Mouse (Mus musculus): ENCODE measurements around the gene Fzd5. TPM values are rescaled to one million over a fixed set of nuclear protein-coding genes. Genes with fewer than 3 reads are reported as not detected.
A peak's percentile ranks its signal among the peaks of the same experiment; 100 is the strongest.

Fzd5 gene
- polyA plus RNA-seq, 1 experiment from 2014 or later, result 2.6 TPM

DNA sequence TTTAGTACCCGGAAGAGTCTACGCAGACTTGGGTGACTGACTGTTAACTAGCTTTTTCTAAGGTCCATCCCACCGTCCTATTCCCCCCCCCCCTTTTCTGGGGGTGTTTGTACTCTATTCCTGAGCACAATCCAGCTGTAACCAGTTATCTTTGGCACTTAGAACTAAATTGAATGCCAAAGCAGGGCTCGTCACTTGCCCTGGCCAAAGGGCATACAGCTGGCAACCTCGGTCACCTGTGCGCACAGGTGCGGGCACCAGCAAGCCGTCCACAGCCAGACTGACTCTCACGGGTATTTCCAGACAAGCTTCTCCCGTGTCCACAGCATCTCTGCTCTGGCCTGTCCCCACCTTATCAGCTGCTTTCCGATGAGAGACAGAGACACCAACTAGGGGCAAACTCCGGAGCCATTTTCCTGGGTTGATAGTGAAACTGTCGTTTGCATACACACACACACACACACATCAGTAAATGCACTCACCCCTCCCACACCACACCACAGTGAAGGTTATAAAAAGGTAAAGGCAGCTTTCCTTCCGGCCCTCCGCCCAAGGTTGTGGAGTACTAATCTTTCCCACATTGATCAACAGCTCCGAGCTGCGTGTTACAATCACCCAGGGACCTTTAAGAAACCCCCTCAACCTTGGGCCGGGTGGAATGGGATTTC lies 5.3 kb upstream of the Fzd5 start:
- no peak overlapping the region for H3K4me3 ChIP-seq (ENCODE audit: low read depth, low read length)
- H3K27me3 ChIP-seq (ENCODE audit: insufficient read depth, low read length), result no peaks in the 10 kb centered on the region
- H3K9ac ChIP-seq, result no peak overlapping the region
- no peaks in the 10 kb centered on the region for H3K9me3 ChIP-seq (ENCODE audit: low read depth, low read length)
- no peaks in the 10 kb centered on the region for H3K4me1 ChIP-seq (ENCODE audit: insufficient read depth)
- H3K36me3 ChIP-seq (ENCODE audit: insufficient read depth), result no peaks in the 10 kb centered on the region
- H3K4me2 ChIP-seq, result no peak overlapping the region
- WGBS, result 78% methylated on average over 18 of the region's 18 CpGs
- no peak overlapping the region for H3K27ac ChIP-seq (ENCODE audit: low read depth)
- no peak for TF ChIP-seq CTCF (IDR thresholded peaks at IDR 0.05; ENCODE audit: low read depth)
- no peak for DNase-seq
- no peak for ATAC-seq (ENCODE audit: insufficient read depth)

DNA sequence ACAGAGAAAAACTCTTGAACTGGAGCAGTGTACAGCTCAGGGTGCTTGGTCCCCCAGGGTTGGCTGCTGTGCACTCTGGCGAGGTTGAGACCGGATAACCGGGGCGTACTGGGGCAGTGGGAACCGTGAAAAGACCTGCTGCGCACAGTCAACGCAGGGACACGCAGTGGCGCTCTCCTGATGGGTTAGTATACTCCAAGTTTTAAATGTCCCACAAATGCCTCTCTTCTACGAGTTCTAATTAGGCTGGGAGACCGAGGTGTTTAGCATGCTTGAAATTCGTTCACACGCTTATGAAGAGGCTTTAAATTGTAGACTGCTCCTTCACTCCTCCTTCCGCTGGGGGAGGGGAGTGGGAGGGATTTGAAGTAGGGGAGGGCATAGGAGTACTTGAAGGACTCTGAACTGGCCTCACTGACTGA lies 1.1 kb upstream of the Fzd5 start:
- peak overlapping the region; percentile 74 for H3K27ac ChIP-seq (ENCODE audit: low read depth)
- peaks cover 7% of the 10 kb centered on the region for H3K4me1 ChIP-seq (ENCODE audit: insufficient read depth)
- H3K4me2 ChIP-seq, result peak overlapping the region; percentile 95
- WGBS, result under 1% methylated on average over 14 of the region's 14 CpGs
- H3K9ac ChIP-seq, result peak overlapping the region; percentile 21
- DNase-seq (peak; percentile 57), ATAC-seq (ENCODE audit: insufficient read depth) (no peak)
- H3K36me3 ChIP-seq (ENCODE audit: insufficient read depth), result no peaks in the 10 kb centered on the region
- TF ChIP-seq CTCF (IDR thresholded peaks at IDR 0.05; ENCODE audit: low read depth), result no peak; the same call in 1 of the 2 replicates
- peak overlapping the region; percentile 65 for H3K4me3 ChIP-seq (ENCODE audit: low read depth, low read length)
- H3K9me3 ChIP-seq (ENCODE audit: low read depth, low read length), result no peaks in the 10 kb centered on the region
- H3K27me3 ChIP-seq (ENCODE audit: insufficient read depth, low read length), result peaks cover 30% of the 10 kb centered on the region

DNA sequence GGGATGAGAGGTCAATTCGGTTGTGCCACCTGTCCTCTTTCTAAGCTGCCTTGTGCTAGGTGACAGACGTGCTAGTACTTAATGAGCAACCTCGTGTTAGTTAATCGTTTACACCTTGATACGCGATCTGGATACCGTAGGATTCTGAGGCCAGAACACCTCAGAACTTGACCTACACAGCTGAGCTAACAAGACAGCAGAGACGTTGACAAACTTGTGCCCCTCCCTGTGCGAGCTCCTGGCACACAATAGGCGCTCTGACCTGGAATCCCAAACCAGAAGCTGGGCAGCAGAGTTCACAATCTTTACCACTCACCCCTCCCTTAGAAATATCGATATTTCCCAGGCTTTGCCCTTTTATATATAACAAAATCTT lies 617 bp upstream of the Fzd5 start:
- Histone ChIP-seq H3K36me3 (ENCODE audit: insufficient read depth) (no peaks in the 10 kb centered on the region), H3K4me1 (ENCODE audit: insufficient read depth) (peaks cover 8% of the 10 kb centered on the region), H3K27me3 (ENCODE audit: insufficient read depth, low read length) (peaks cover 30% of the 10 kb centered on the region), H3K4me2 (peak overlapping the region; percentile 95), H3K27ac (ENCODE audit: low read depth) (peak overlapping the region; percentile 74), H3K9me3 (ENCODE audit: low read depth, low read length) (no peaks in the 10 kb centered on the region), H3K4me3 (ENCODE audit: low read depth, low read length) (peak overlapping the region; percentile 65), H3K9ac (peak overlapping the region; percentile 21; the same call in 1 of the 2 replicates)
- no peak for TF ChIP-seq CTCF (IDR thresholded peaks at IDR 0.05; ENCODE audit: low read depth)
- WGBS, result under 1% methylated on average over 11 of the region's 11 CpGs
- no peak; the same call in 1 of the 2 replicates for ATAC-seq (ENCODE audit: insufficient read depth)
- DNase-seq, result no peak

DNA sequence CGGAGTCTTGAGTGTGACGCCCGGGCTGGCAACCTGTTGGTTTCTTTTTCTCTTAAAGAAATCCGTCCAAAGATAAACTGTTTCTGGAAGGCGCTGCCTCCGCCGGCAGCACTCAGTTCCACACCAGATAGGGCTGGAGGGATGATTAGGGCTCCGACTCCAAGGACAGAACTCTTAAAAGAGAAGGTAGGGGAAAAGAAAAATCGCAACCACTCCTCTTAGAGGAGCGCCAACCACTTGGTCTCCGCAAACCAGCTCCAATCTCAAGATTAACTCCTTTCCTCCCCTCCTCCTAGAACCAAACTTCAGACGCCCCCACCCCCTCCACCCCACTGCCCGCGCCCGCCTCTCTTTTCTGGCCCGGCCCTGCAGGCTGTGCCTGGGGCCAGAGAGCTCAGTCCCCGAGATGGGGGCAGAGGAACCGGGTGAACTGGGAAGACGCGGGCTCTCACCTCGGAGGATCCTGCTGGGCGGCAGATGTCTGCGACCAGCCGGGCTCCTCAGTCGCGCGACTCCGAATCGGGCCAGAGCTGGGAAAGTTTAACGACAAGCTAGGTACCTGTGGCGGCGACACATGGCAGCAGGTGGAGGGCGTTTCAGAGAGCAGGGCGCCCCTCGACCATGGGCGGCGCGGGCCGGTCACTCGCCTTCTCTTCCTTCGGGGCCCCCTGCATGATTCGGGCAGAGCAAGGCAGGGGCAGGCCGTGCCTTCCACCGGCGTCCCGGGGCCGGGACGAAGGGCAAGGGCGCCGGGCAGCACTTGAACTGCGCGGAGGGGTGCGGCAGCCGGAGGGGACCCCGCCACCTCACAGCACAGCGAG lies 660 bp downstream of the Fzd5 start:
- Histone ChIP-seq H3K9ac (peak overlapping the region; percentile 66), H3K27ac (ENCODE audit: low read depth) (peak overlapping the region; percentile 83), H3K36me3 (ENCODE audit: insufficient read depth) (peaks cover 4% of the 10 kb centered on the region; the same call in 1 of the 2 replicates), H3K4me1 (ENCODE audit: insufficient read depth) (peaks cover 8% of the 10 kb centered on the region), H3K4me2 (peak overlapping the region; percentile 95), H3K27me3 (ENCODE audit: insufficient read depth, low read length) (peaks cover 33% of the 10 kb centered on the region), H3K9me3 (ENCODE audit: low read depth, low read length) (no peaks in the 10 kb centered on the region), H3K4me3 (ENCODE audit: low read depth, low read length) (peak overlapping the region; percentile 65)
- WGBS, result under 1% methylated on average over 55 of the region's 56 CpGs
- no peak for TF ChIP-seq CTCF (IDR thresholded peaks at IDR 0.05; ENCODE audit: low read depth)
- ATAC-seq (ENCODE audit: insufficient read depth) (peak; percentile 2; the same call in 1 of the 2 replicates), DNase-seq (peak; percentile 42)

DNA sequence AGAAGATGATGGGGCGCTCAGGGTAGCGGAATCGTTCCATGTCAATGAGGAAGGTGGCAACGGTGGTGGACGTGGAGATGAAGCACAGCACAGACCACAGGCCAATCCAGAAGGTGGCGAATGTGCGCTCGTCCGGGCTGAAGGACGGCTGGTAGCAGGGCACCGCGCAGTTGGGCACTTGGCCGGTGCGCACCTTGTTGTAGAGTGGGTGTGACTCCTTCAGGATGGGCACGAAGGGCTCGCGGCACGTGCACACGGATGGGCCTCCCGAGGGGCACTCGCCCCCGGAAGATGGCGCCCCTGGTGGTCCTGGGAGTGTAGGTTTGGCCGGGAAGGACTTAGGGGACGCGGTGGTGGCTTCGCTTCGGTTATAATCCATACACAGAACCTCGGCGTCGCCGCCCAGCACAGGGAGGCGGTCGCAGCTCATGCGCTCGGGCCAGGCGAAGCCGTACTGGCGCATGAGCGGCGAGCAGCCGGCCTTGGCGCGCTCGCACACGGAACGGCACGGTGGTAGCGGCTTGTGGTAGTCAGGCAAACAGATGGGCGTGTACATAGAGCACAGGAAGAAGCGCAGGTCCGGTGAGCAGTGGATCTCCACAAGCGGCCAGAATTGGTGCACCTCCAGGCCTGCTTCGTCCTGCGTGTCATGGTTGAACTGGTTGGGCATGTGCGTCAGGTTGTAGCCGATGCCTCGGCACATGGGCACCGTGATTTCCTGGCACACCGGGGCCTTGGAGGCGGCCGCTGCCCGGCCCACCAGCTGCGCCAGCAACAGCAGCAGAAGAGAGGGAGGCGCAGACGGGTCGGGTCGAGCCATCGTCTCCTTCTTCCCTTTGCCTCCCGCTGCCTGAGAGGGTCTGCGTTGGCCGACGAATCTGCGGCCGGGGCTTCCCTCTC lies 1.5 kb downstream of the Fzd5 start:
- ATAC-seq (ENCODE audit: insufficient read depth), result 0 out of 2 replicates have a peak, but pooled peaks have one; percentile 1
- peak overlapping the region; percentile 65 for H3K4me3 ChIP-seq (ENCODE audit: low read depth, low read length)
- H3K27me3 ChIP-seq (ENCODE audit: insufficient read depth, low read length), result peaks cover 34% of the 10 kb centered on the region
- no peaks in the 10 kb centered on the region for H3K9me3 ChIP-seq (ENCODE audit: low read depth, low read length)
- H3K36me3 ChIP-seq (ENCODE audit: insufficient read depth), result peaks cover 5% of the 10 kb centered on the region; the same call in 1 of the 2 replicates
- H3K27ac ChIP-seq (ENCODE audit: low read depth), result no peak overlapping the region
- peaks cover 8% of the 10 kb centered on the region for H3K4me1 ChIP-seq (ENCODE audit: insufficient read depth)
- H3K4me2 ChIP-seq, result peak overlapping the region; percentile 95
- DNase-seq, result peak; percentile 72
- H3K9ac ChIP-seq, result peak overlapping the region; percentile 66
- 8% methylated on average over 74 of the region's 75 CpGs for WGBS
- TF ChIP-seq CTCF (IDR thresholded peaks at IDR 0.05; ENCODE audit: low read depth), result peak; percentile 68
